Mouse (Mus musculus): ENCODE measurements around the gene Neu1.

GRCm38 (mm10) chr17:34917188-34917587, 13.9 kb upstream of the Neu1 start:
- TF ChIP-seq FLI1 (IDR thresholded peaks at IDR 0.05; ENCODE audit: low read length) = no peak
- TF ChIP-seq GATA1 (IDR thresholded peaks at IDR 0.05; ENCODE audit: borderline replicate concordance, low read length) = no peak
